ENCODE assay signal across 20 mouse cellular contexts in genomic region chr5:32217477-32217876, GRCm38 (mm10). TPM values are rescaled to one million over a fixed set of nuclear protein-coding genes. Genes with fewer than 3 reads are reported as not detected.
DNase-seq lines count a peak whose midpoint lies in the region; ATAC-seq and TF ChIP-seq lines count a peak whose summit lies in the region.
"Had no signal": no experiment of that assay in that cellular context is flagged by ENCODE, and none has a peak within 500 bp of the region (broad histone marks: within the 10 kb centered on the region; RNA-seq: fewer than 3 reads in every experiment).

No protein-coding gene starts in this region.

- no peak overlapping the region for H3K27ac ChIP-seq in limb, embryonic 15.5 days
- no peak overlapping the region for H3K27ac ChIP-seq in limb, embryonic 10.5 days
- no peak overlapping the region for H3K27ac ChIP-seq in embryonic facial prominence, embryonic 13.5 days
- H3K27ac ChIP-seq: embryonic facial prominence, embryonic 15.5 days; forebrain, embryonic 15.5 days; hindbrain, embryonic 12.5 days had no signal

- no peak overlapping the region for H3K4me3 ChIP-seq in limb, embryonic 15.5 days
- no peak overlapping the region for H3K4me3 ChIP-seq in limb, embryonic 10.5 days
- H3K4me3 ChIP-seq in E14TG2a.4 (replicated peaks; ENCODE audit: low read length): peak overlapping the region; percentile 52
- H3K4me3 ChIP-seq in embryonic facial prominence, embryonic 13.5 days: no peak overlapping the region
- H3K4me3 ChIP-seq: embryonic facial prominence, embryonic 15.5 days; forebrain, embryonic 15.5 days; hindbrain, embryonic 12.5 days had no signal

- 83% methylated on average over 8 of the region's 8 CpGs for WGBS in limb, embryonic 15.5 days
- WGBS in limb, embryonic 10.5 days: 82% methylated on average over 8 of the region's 8 CpGs
- WGBS in embryonic facial prominence, embryonic 13.5 days: 79% methylated on average over 8 of the region's 8 CpGs

- 0 out of 2 replicates have a peak, but pooled peaks have one; percentile 69 for ATAC-seq in limb, embryonic 15.5 days (ENCODE audit: insufficient number of reproducible peaks, low FRiP score, low TSS enrichment, low read depth)
- ATAC-seq in embryonic facial prominence, embryonic 13.5 days (ENCODE audit: insufficient number of reproducible peaks, insufficient read depth, low FRiP score, low TSS enrichment, low read depth): 0 out of 2 replicates have a peak, but pooled peaks have one; percentile 43
- ATAC-seq: forebrain, embryonic 15.5 days; hindbrain, embryonic 16.5 days; inflammation-experienced regulatory T-cells, adult 6 months; intestine, postnatal 0 days had no signal

- DNase-seq in heart, adult 11 months: peak; percentile 45
- no peak for DNase-seq in heart, adult 18-20 months
- DNase-seq in limb, embryonic 10.5 days (ENCODE audit: low spot score): no peak
- DNase-seq in frontal cortex, postnatal 25 days (ENCODE audit: low spot score in 2 of 2): no peak
- DNase-seq: adrenal gland, adult 2 months; adrenal gland, postnatal 25 days; cerebellum, adult 2 months; cerebellum, postnatal 10 days; gastrocnemius, postnatal 10 days; heart, postnatal 4 days had no signal

- H3K9ac ChIP-seq in limb, embryonic 15.5 days: no peak overlapping the region
- no peak overlapping the region for H3K9ac ChIP-seq in embryonic facial prominence, embryonic 13.5 days
- H3K9ac ChIP-seq: embryonic facial prominence, embryonic 15.5 days; forebrain, embryonic 15.5 days; hindbrain, embryonic 12.5 days had no signal

- H3K4me1 ChIP-seq in limb, embryonic 15.5 days: no peaks in the 10 kb centered on the region
- peaks cover 10% of the 10 kb centered on the region; the same call in 1 of the 2 replicates for H3K4me1 ChIP-seq in limb, embryonic 10.5 days
- peaks cover 17% of the 10 kb centered on the region for H3K4me1 ChIP-seq in E14TG2a.4 (replicated peaks; ENCODE audit: low read depth, low read length)
- peaks cover 8% of the 10 kb centered on the region for H3K4me1 ChIP-seq in embryonic facial prominence, embryonic 13.5 days
- H3K4me1 ChIP-seq: embryonic facial prominence, embryonic 15.5 days; hindbrain, embryonic 12.5 days had no signal

- H3K9me3 ChIP-seq in limb, embryonic 15.5 days: no peaks in the 10 kb centered on the region
- H3K9me3 ChIP-seq in limb, embryonic 10.5 days (replicated peaks): no peaks in the 10 kb centered on the region
- H3K9me3 ChIP-seq in E14TG2a.4 (ENCODE audit: low read length): peaks cover 3% of the 10 kb centered on the region; the same call in 1 of the 2 replicates
- H3K9me3 ChIP-seq in embryonic facial prominence, embryonic 13.5 days: no peaks in the 10 kb centered on the region
- H3K9me3 ChIP-seq: embryonic facial prominence, embryonic 15.5 days; forebrain, embryonic 15.5 days; hindbrain, embryonic 12.5 days had no signal

- no peak for TF ChIP-seq CTCF in E14TG2a.4 (conservative IDR thresholded peaks at IDR 0.05; ENCODE audit: low read length)

- no peaks in the 10 kb centered on the region for H3K27me3 ChIP-seq in limb, embryonic 15.5 days
- no peaks in the 10 kb centered on the region for H3K27me3 ChIP-seq in limb, embryonic 10.5 days (ENCODE audit: low read depth, poor library complexity, severe bottlenecking)
- 0 out of 2 replicates have a peak, but pooled peaks cover 8% of the 10 kb centered on the region for H3K27me3 ChIP-seq in E14TG2a.4 (ENCODE audit: insufficient read depth, low read length)
- no peaks in the 10 kb centered on the region for H3K27me3 ChIP-seq in embryonic facial prominence, embryonic 13.5 days
- H3K27me3 ChIP-seq: embryonic facial prominence, embryonic 15.5 days; forebrain, embryonic 15.5 days; hindbrain, embryonic 12.5 days had no signal

- no peaks in the 10 kb centered on the region for H3K36me3 ChIP-seq in limb, embryonic 15.5 days
- no peaks in the 10 kb centered on the region for H3K36me3 ChIP-seq in limb, embryonic 10.5 days
- H3K36me3 ChIP-seq in E14TG2a.4 (ENCODE audit: insufficient read depth, low read length): no peaks in the 10 kb centered on the region
- no peaks in the 10 kb centered on the region for H3K36me3 ChIP-seq in embryonic facial prominence, embryonic 13.5 days
- H3K36me3 ChIP-seq: embryonic facial prominence, embryonic 15.5 days; forebrain, embryonic 15.5 days; hindbrain, embryonic 12.5 days had no signal

- no peak overlapping the region for H3K4me2 ChIP-seq in limb, embryonic 15.5 days
- no peak overlapping the region for H3K4me2 ChIP-seq in embryonic facial prominence, embryonic 13.5 days
- H3K4me2 ChIP-seq: embryonic facial prominence, embryonic 15.5 days; forebrain, embryonic 15.5 days; hindbrain, embryonic 12.5 days had no signal

RNA-seq across cellular contexts. Expression of gene Plb1, which starts 15.0 kb away (rescaled TPM):
- total RNA-seq in heart, adult 18-20 months (2021): 1 to 10 TPM; 1.1 to 1.8 TPM
- polyA plus RNA-seq in limb, embryonic 15.5 days (2015; fragmentation: Nextera tagmentation; extraction: Ambion mirVana): 1.0 and 1.6 TPM in 2 replicates
- 0.15 TPM in 1 of 2 replicates, not detected in the other for polyA plus RNA-seq in limb, embryonic 10.5 days (2016; fragmentation: Nextera tagmentation; extraction: Ambion mirVana)
- 1.2 and 1.4 TPM in 2 replicates for polyA plus RNA-seq in embryonic facial prominence, embryonic 13.5 days (2015; fragmentation: Nextera tagmentation; extraction: Ambion mirVana)
- total RNA-seq: adrenal gland, adult 2 months; adrenal gland, postnatal 25 days had no signal
- polyA plus RNA-seq: C2C12; forebrain, embryonic 15.5 days; inflammation-experienced regulatory T-cells, adult 6 months had no signal
